Mouse (Mus musculus): Measurements from ENCODE around the gene Isy1. TPM values are rescaled to one million over a fixed set of nuclear protein-coding genes. Genes with fewer than 3 reads are reported as not detected.

Gene Isy1
- 10 to 100 TPM; 28.0 to 34.2 TPM for total RNA-seq (2021)
- long read RNA-seq, experiment 1, full-length matches to known transcripts, result 18 of 24 reads
- long read RNA-seq, experiment 1, partial matches to known transcripts, result 1 of 24 reads
- long read RNA-seq, experiment 1, other reads (novel, unspliced or antisense), result 5 of 24 reads
- long read RNA-seq, experiment 2, full-length matches to known transcripts, result 10 of 13 reads
- long read RNA-seq, experiment 2, partial matches to known transcripts, result 1 of 13 reads
- long read RNA-seq, experiment 2, other reads (novel, unspliced or antisense), result 2 of 13 reads

DNA sequence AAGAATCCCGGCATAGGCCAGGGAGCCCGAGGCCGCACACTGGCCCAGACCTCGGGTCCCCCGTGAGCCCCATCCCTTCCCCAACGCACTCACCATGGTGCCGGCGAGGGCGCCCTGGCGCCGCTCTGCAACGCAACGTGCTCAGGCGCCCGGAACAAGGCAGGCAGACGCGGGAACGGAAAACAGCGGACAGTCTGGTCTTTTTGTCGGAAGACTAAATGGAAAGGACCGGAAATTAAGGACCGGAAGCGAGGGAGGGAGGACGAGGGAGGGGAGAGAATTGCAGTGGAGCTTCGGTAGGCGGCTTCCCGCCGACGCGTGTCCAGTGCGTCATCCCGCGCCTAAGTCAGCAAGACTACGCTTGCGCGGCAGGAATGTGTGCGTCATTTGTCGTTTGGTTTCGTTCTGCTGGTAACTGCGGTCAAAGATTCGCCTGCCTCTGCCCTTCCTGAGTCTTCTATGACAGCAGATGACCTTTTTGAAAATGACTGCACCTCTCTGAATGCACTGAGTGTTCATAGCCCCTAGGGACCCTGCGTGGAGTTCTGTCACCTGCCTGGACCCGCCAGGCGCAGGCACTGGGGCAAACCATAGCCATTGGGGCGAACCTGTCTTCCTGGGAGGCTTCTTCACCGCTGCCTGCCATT lies at the start of gene Isy1:
Gene Isy1 (minus strand): TSS at position 248 of the 647 bp plus-strand sequence.
- DNase-seq (ENCODE audit: low spot score in 2 of 2), result peak; percentile 96 to 98

GRCm38 (mm10) chr6:87887594-87888233 lies 49.1 kb upstream of the Isy1 start, which contains the start of gene Copg1:
TSS of gene Copg1 (plus strand) at chr6:87887814.
- DNase-seq (ENCODE audit: low spot score in 2 of 2), result peak; percentile 100

- no peak for DNase-seq (ENCODE audit: low spot score in 2 of 2)
These were observed 48.1 kb upstream of the Isy1 start for GRCm38 (mm10) chr6:87886721-87887120.

DNA sequence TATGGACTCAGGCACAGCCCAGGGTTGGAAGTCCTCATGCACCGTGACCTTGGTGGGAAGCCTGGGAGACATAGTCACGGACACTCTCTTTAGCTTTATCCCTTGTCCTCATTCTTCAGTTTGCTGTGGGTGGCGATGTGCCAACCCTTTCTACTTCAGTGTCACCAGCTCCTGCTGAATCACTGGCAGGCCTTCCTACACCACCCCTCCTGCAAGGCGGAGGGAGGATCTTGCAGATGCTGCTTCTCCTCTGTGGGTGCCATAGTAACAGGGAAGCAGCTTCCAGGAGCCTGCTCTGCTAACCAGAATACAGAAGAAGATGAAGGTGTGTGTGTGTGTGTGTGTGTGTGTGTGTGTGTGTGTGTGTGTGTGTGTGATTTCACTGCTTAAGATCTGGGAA lies 44.2 kb upstream of the Isy1 start:
- DNase-seq (ENCODE audit: low spot score in 2 of 2), result peak; percentile 84 to 88

- no peak for DNase-seq (ENCODE audit: low spot score in 2 of 2)
These were observed 43.6 kb upstream of the Isy1 start for GRCm38 (mm10) chr6:87882221-87882620.

DNA sequence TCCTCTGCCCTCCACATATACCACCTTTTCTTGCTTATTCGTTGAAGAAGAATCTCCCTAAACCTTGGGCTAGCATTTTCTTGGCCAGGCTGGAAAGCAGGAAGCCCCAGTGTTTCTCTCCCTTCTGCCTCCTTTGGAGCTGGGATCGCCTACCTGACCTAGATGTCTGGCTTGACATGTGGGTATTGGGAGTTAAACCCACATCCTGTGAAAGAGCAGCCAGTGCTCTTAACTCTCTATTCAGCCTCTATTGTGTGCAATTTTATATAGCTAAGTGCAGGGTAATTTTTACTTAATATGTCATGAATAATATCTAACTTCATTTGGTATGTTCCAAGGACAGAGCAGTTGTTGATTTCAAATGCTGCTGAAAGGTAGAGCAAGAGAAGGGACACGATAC lies 41.0 kb upstream of the Isy1 start:
- DNase-seq (ENCODE audit: low spot score in 2 of 2), result no peak

DNA sequence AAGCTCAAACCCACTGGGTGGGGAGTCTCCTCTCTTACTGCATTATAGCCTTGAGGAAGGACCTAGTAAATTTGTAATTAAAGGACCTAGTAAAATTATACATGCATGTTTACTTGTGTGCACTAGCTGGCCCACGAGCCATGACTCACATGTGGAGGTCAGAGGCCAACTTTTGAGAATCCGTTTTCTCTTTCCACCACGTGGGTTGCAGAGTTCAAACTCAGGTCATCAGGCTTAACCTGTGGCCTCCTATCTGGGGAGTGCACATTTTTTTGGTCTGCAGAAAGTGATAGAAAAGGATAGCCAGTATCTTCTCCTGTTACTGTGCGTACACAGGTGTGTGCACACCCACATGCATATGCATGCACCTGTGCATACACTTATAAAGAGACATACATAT lies 40.4 kb upstream of the Isy1 start:
- no peak for DNase-seq (ENCODE audit: low spot score in 2 of 2)

DNA sequence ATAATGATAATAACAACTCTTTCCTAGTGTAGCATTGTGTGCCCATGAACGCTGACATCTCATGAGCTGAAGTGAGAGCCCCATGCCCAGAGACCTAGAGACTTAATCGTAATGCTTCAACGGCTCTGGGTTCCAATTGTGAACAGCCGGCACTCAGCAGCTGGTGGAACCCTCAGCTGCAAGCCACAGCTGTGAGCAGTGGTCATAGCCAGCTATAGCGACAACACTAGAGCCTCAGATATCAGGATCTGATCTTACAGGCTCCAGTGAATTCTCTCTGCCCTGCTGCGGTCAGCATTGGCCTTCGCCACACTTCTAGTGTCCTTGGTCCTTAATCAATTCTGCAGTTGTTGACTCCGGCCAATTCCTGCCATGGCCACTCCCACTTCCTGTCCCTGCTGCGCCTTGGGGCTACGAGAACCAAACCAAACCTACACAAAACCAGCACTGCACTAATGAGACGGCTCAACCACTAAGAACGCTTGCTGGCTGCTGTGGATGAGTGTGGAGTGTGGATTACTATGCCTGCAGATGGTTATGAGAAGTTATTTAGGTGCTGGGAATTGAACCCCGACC lies 37.6 kb upstream of the Isy1 start:
- no peak for DNase-seq (ENCODE audit: low spot score in 2 of 2)

- no peak for DNase-seq (ENCODE audit: low spot score in 2 of 2)
These were observed 37.0 kb upstream of the Isy1 start for GRCm38 (mm10) chr6:87875562-87875961.

GRCm38 (mm10) chr6:87875083-87875482 lies 36.5 kb upstream of the Isy1 start:
- DNase-seq (ENCODE audit: low spot score in 2 of 2), result no peak

DNA sequence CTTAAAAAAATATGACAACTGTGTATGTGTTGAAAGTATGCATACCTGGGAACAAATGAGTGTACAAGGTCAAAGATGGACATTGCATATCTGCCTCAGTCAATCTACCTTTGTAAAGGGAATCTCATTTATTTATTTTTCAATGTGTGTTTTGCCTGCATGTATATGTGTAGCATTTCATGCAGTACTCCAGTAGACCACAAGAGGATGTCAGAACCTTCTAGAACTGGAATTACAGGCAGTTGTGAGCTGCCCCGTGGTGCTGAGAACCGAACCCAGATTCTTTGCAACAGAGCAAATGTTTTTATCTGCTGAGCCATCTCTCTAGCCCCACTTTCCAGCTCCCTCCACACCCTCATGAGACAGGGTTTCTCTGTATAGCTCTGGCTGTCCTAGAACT lies 35.4 kb upstream of the Isy1 start:
- DNase-seq (ENCODE audit: low spot score in 2 of 2), result no peak

DNA sequence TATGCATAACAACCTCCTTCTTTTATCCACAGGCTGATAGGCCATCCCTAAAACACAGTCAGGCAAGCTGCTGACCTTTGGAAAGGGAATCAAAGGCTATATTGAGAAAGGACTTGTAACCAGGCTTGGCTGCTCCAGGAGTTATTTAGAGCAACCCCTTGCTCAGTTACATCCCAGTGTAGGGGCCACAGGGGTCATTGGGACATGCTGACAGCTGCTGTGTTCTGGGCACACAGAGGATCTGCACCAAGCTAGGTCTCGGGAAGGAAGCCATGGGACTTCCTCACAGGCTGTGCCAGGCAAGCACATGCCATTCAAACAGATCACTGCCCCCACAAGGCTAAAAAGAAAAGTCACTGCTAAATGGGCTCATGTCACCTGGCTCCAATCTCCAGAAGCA lies 34.5 kb upstream of the Isy1 start:
- DNase-seq (ENCODE audit: low spot score in 2 of 2), result no peak

DNA sequence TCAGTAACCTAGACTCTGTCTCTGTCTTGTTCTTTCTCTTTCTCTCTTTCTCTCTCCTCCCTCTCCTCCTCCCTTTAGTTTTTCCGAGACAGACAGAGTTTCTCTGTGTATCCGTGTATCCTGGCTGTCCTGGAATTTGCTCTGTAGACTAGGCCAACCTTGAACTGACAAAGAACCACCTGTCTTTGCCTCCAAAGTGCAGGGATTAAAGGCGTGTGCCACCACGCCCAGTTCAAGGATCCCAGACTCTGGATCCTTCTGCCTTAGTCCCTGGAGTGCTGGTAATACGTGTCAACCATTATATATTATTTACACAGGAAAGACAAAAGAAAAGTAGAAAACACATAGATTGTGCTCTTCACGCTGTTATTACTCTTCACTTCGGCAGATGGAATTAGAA lies 32.6 kb upstream of the Isy1 start:
- no peak for DNase-seq (ENCODE audit: low spot score in 2 of 2)

DNA sequence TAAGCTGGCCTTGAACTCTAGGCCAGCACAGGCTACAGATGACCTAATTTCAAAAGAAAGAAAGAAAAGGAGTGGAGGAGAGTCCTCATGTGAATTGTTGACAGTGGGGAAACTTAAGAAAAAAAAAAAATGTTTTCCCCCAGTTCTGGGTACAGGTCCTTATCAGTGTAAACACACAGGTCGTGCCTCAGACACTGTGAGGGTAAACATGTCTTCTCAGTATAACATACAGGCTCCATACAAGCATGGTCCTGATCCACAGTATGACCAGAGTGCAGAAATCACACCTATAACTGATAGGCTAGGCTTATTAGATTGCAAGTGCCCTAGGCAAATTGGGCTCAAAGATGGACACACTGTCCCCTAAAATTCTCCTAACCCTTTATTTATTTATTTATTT lies 31.8 kb upstream of the Isy1 start:
- no peak for DNase-seq (ENCODE audit: low spot score in 2 of 2)

GRCm38 (mm10) chr6:87868871-87869506 lies 30.4 kb upstream of the Isy1 start:
- DNase-seq (ENCODE audit: low spot score in 2 of 2), result peak; percentile 44 to 51

GRCm38 (mm10) chr6:87867256-87867655 lies 28.7 kb upstream of the Isy1 start:
- no peak for DNase-seq (ENCODE audit: low spot score in 2 of 2)

- DNase-seq (ENCODE audit: low spot score in 2 of 2), result no peak
These were observed 27.6 kb upstream of the Isy1 start for GRCm38 (mm10) chr6:87866211-87866610.

DNA sequence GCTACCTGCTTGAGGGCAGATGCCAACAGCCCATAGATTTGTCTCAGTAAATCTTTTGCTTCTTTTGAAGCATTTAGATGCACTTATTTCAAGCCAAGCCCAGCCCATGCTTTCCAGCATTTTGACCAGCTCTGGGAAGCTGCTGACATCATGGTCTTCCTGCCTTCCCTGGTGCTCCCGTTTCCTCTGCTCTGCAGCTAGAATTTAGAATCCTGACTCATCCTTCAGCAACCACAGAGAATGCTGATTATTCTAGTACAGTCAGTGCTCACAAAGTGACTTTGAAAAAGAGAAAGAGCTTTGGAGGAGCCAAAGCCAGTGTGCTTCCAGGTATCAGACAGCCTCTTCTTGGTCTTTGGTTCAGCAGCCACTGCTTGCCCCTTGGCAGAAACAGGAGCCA lies 18.5 kb upstream of the Isy1 start:
- peak; percentile 19 to 28 for DNase-seq (ENCODE audit: low spot score in 2 of 2)

DNA sequence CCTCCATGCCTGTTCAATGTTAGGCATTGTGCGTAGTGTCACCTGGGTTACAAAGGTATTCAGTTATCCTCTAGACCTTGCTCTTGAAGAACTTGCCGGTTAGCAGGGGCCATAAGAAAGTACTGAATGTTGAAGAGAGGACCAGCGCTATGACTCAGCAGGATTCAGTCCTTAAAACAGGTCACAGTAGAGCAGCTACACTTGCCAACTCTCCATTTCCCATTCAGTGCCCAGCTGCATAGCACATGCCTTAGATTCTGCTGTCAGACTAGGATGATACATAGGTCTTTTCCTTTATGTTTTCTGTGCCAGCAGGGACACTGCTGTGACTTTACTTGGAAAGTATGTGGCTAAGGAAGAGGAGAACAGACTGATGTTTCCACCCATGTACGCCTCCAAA lies 14.8 kb upstream of the Isy1 start:
- no peak for DNase-seq (ENCODE audit: low spot score in 2 of 2)

GRCm38 (mm10) chr6:87851871-87852270 lies 13.3 kb upstream of the Isy1 start:
- DNase-seq (ENCODE audit: low spot score in 2 of 2), result no peak

DNA sequence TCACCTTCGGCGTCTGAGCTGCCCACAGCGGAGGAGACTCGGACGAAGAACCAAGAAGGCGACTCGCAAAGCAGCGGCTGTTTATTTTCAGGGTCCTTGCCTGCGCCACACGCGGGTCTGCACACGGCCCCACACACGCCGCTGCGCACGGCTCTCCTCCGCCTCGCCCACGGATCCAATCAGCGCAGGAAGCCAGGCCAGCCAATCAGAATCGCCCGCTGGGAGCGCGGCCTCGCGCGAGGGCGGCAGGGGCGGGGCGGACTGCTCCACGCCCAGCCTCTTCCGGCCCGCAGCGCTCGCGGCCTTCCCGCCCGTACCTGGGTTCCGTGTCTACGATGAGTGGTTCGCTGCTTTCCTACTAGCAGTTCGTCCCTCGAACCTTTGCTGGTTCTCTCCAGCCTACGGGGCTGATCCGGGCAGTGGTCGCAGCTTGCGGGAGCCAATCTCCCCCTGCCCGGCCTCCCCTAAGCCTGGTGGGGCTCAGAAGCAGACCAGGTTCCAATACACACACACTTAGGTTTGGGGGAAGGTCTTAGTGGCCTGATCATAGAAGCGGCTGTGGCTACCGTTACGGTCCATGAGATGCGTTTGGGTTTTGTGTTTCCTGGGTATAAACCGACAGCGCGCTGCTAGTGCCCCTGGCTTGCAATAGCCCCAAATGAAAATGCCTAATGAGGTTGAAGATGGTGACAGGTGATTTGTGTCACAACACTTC lies 12.5 kb upstream of the Isy1 start, which contains the start of gene Cnbp:
Gene Cnbp (minus strand): TSS at position 207 of the 715 bp plus-strand sequence.
- DNase-seq (ENCODE audit: low spot score in 2 of 2), result peak; percentile 96 to 98

Measured in left cerebral cortex, adult 18-20 months (tissue).